Mouse (Mus musculus) forebrain, embryonic 10.5 days (tissue): ENCODE results near the gene Dynlt1a. TPM values are rescaled to one million over a fixed set of nuclear protein-coding genes. Genes with fewer than 3 reads are reported as not detected.
"Not testable (repeated sequence)": the region's sequence is repeated elsewhere in the genome, so short reads cannot be mapped to it uniquely, and the experiment has no call there.

Experiments used
- DNase-seq: peaks from one replicate; pipeline ENCODE4 v3.0.0-alpha.2; 2017; ENCODE audit warnings: low spot score; ENCODE audit errors: extremely low spot score
- H3K27ac ChIP-seq: fragments of 300-500 bp; sonication (generic); 2 replicates; pipeline ENCODE4 v1.5.1; 2016; ENCODE audit warnings: mild to moderate bottlenecking
- H3K27me3 ChIP-seq: fragments of 300-500 bp; sonication (generic); 2 replicates; pipeline ENCODE4 v1.6.1; 2016; ENCODE audit warnings: mild to moderate bottlenecking; ENCODE audit not compliant: poor library complexity, severe bottlenecking
- H3K36me3 ChIP-seq: fragments of 300-500 bp; sonication (generic); replicated peaks from 2 replicates; pipeline ENCODE4 v1.6.1; 2016; ENCODE audit warnings: mild to moderate bottlenecking, moderate library complexity
- H3K4me1 ChIP-seq: fragments of 300-500 bp; sonication (generic); 2 replicates; pipeline ENCODE4 v1.6.1; 2016
- H3K4me3 ChIP-seq: fragments of 300-500 bp; sonication (generic); 2 replicates; pipeline ENCODE4 v1.5.1; 2016; ENCODE audit warnings: mild to moderate bottlenecking, moderate library complexity
- H3K9me3 ChIP-seq: fragments of 300-500 bp; sonication (generic); 2 replicates; pipeline ENCODE4 v1.6.1; 2016; ENCODE audit warnings: mild to moderate bottlenecking, moderate library complexity
- WGBS: fragments of 180-500 bp; shearing (Covaris S2); methylation state at CpG from one replicate; pipeline ENCODE4 v1.1.7; 2016; 5-methylcytosine and 5-hydroxymethylcytosine counted together
- polyA plus RNA-seq: library from polyadenylated mRNA; unstranded; fragments of >200 nt; fragmentation: Nextera tagmentation; extraction: Ambion mirVana; gene quantifications from 2 replicates; pipeline ENCODE4 v1.2.1, GENCODE M21; 2016

Gene Dynlt1a
- polyA plus RNA-seq, 1 experiment from 2014 or later, result 25.9 TPM

DNA sequence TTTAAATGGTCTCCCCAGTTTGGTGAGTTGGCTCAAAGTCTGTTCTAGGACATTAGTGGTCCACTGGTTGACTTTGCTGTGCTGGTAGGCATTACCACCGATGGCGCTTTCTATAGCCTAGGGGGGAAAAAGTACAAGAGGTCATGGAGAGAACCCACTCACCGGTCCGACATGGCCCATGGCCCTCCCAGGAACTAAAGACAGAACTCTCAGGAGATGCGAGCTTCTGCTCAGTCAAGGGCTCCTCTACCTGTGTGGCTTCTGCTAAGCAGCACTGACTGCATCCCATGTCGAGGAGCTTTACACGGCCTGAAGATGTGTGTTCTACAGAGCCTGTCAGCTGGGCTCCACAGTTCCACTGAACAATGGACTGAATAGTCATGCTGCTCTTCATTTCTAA is 5.6 kb downstream of the Dynlt1a start:
- DNase-seq, H3K9me3 ChIP-seq, H3K27me3 ChIP-seq, H3K4me3 ChIP-seq, H3K4me1 ChIP-seq, H3K36me3 ChIP-seq, H3K27ac ChIP-seq: not testable (repeated sequence)
- 94% methylated on average over 7 of the region's 7 CpGs for WGBS

GRCm38 (mm10) chr17:6306503-6306902 is 10.8 kb downstream of the Dynlt1a start:
- not testable (repeated sequence) for H3K36me3 ChIP-seq, H3K27me3 ChIP-seq, H3K9me3 ChIP-seq, H3K4me1 ChIP-seq, DNase-seq, H3K4me3 ChIP-seq, H3K27ac ChIP-seq
- 94% methylated on average over 11 of the region's 13 CpGs for WGBS

- not testable (repeated sequence) for H3K36me3 ChIP-seq, H3K4me1 ChIP-seq, H3K27ac ChIP-seq, DNase-seq, H3K4me3 ChIP-seq, H3K9me3 ChIP-seq, H3K27me3 ChIP-seq
- 91% methylated on average over 12 of the region's 12 CpGs for WGBS
These were observed 11.5 kb downstream of the Dynlt1a start for GRCm38 (mm10) chr17:6305656-6306270.

DNA sequence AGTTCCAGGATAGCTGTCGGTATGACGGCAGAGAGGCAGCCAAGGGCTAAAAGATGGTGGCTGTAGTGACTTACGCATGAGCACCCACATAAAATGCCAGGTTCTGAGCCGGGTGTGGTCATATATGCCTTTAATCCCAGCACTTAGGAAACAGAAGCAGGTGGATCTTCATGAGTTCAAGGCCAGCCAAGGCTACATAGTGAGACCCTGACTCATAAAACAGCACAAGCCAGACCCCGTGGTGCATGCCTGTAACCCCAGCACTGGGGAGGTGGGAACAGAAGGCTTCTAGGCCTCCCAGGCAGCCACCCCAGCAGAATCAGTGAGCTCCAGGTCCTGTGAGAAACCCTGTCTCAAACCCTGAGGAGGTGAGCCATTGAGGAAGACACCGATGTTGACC is 12.4 kb downstream of the Dynlt1a start:
- not testable (repeated sequence) for H3K4me3 ChIP-seq, DNase-seq, H3K36me3 ChIP-seq, H3K27me3 ChIP-seq, H3K4me1 ChIP-seq, H3K27ac ChIP-seq, H3K9me3 ChIP-seq
- 89% methylated on average over 5 of the region's 6 CpGs for WGBS

GRCm38 (mm10) chr17:6300190-6300863 is 17.0 kb downstream of the Dynlt1a start:
- DNase-seq, result not testable (repeated sequence)

DNA sequence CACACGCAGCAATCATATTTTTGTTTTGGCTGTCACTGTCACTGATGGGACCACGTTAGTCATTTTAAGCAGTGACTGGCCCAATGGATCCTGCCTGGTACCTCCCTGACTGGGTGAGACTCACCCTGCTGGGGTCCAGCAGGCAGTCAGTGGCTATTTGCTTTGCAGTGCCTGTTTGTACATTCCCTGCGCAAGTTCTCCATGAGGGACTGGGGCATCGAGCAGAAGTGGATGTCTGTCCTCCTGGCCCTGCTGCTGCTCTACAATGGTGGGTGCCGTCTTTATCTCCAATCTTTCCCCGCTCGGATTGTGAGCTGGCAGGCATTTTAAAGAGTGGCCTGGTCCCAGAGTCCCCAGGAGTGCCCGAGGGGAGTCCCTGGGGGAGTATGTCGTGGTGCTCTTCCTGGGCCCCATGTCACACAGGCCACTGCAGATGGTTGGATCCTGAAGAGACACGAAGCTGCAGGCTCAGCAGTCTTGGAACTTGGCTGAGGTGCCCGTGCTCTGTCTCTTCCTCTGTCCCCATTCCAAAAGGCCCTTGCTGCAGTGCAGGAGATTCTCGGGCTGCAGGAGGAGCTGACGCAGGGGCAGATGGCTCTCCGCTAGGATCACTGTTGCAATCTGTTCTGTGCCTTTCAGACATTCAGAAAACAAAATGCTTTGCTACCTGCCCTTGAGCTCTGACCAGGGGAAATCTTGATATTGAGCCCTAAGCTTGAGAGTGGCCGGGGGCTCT is 20.1 kb downstream of the Dynlt1a start:
- H3K36me3 ChIP-seq, DNase-seq, H3K27ac ChIP-seq, H3K4me1 ChIP-seq, H3K27me3 ChIP-seq, H3K9me3 ChIP-seq, H3K4me3 ChIP-seq: not testable (repeated sequence)
- 92% methylated on average over 9 of the region's 15 CpGs for WGBS

More at GRCm38 (mm10) chr17:6300190-6300863, 17.0 kb downstream of the Dynlt1a start:
- not testable (repeated sequence) for H3K4me1 ChIP-seq, H3K4me3 ChIP-seq, H3K9me3 ChIP-seq, H3K27ac ChIP-seq, H3K27me3 ChIP-seq, H3K36me3 ChIP-seq
- WGBS, result 76% methylated on average over 9 of the region's 12 CpGs

GRCm38 (mm10) chr17:6293882-6294281 is 23.4 kb downstream of the Dynlt1a start:
- not testable (repeated sequence) for H3K4me3 ChIP-seq, H3K27ac ChIP-seq, DNase-seq, H3K9me3 ChIP-seq, H3K4me1 ChIP-seq, H3K27me3 ChIP-seq, H3K36me3 ChIP-seq
- no CpG with 5 or more reads among the region's 5 CpGs for WGBS

DNA sequence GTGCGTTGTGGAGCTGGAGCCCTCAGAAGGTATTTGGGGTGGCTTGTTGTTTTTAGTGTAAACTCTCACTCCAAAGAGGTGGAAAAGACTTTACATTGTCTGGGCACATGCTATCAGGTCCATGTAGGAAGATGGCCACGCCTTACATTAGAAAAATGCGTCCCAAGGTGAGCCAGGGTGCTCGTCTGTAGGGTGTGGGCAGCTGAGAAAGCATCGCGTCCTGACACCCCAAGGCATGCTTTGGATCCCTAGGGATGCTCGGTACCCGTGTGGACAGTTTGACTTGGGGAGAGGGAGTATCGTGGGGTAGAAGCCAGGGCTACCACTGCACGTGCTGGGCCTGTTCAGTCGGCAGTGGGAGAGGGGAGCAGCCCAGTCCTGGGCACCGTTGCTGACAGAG is 28.3 kb downstream of the Dynlt1a start:
- H3K4me3 ChIP-seq, H3K27me3 ChIP-seq, H3K36me3 ChIP-seq, DNase-seq, H3K9me3 ChIP-seq, H3K27ac ChIP-seq, H3K4me1 ChIP-seq: not testable (repeated sequence)
- 92% methylated on average over 12 of the region's 12 CpGs for WGBS

GRCm38 (mm10) chr17:6286169-6286568 is 31.1 kb downstream of the Dynlt1a start:
- WGBS, result 97% methylated on average over 5 of the region's 5 CpGs
- H3K27ac ChIP-seq, H3K27me3 ChIP-seq, H3K9me3 ChIP-seq, H3K4me3 ChIP-seq, DNase-seq, H3K36me3 ChIP-seq, H3K4me1 ChIP-seq: not testable (repeated sequence)

GRCm38 (mm10) chr17:6283137-6283536 is 34.2 kb downstream of the Dynlt1a start:
- DNase-seq, H3K27me3 ChIP-seq, H3K36me3 ChIP-seq, H3K4me1 ChIP-seq, H3K27ac ChIP-seq, H3K9me3 ChIP-seq, H3K4me3 ChIP-seq: not testable (repeated sequence)
- WGBS, result 96% methylated on average over 8 of the region's 10 CpGs

DNA sequence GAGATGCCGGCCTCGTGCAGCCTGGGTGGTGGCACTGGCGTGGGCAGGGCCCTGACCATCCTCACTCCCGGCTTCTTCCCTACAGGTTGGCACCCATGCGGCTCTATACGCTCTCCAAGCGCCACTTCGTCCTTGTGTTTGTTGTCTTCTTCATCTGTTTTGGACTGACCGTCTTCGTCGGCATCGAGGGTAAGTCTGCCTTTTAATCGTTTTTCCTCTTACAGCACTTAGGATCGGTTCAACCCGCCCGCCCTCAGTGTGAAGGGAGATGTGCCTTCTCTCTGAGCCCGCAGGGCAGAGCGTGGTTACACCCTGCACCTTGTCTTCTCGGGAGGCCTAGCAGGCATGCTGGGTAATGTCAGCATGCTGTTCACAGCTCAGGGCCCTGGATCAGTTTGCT is 36.8 kb downstream of the Dynlt1a start:
- not testable (repeated sequence) for DNase-seq, H3K27ac ChIP-seq, H3K36me3 ChIP-seq, H3K9me3 ChIP-seq, H3K27me3 ChIP-seq, H3K4me1 ChIP-seq, H3K4me3 ChIP-seq
- WGBS, result 96% methylated on average over 19 of the region's 19 CpGs

- H3K4me1 ChIP-seq, DNase-seq, H3K36me3 ChIP-seq, H3K27me3 ChIP-seq, H3K27ac ChIP-seq, H3K9me3 ChIP-seq, H3K4me3 ChIP-seq: not testable (repeated sequence)
- WGBS, result 84% methylated on average over 10 of the region's 10 CpGs
These were observed 37.5 kb downstream of the Dynlt1a start for GRCm38 (mm10) chr17:6279772-6280171.

- 76% methylated on average over 8 of the region's 8 CpGs for WGBS
- not testable (repeated sequence) for H3K4me3 ChIP-seq, H3K36me3 ChIP-seq, H3K27ac ChIP-seq, H3K9me3 ChIP-seq, DNase-seq, H3K27me3 ChIP-seq, H3K4me1 ChIP-seq
These were observed 38.1 kb downstream of the Dynlt1a start for GRCm38 (mm10) chr17:6279205-6279604.
